Mouse (Mus musculus): ENCODE measurements around the gene Arl11.

GRCm38 (mm10) chr14:61330996-61331561, 21.5 kb downstream of the Arl11 start:
- TF ChIP-seq CTCF (IDR thresholded peaks at IDR 0.05) (peak; percentile 82), POLR2A (IDR thresholded peaks at IDR 0.05; ENCODE audit: insufficient read depth, low read depth, low read length) (no peak)
